In the genomic region with DNA sequence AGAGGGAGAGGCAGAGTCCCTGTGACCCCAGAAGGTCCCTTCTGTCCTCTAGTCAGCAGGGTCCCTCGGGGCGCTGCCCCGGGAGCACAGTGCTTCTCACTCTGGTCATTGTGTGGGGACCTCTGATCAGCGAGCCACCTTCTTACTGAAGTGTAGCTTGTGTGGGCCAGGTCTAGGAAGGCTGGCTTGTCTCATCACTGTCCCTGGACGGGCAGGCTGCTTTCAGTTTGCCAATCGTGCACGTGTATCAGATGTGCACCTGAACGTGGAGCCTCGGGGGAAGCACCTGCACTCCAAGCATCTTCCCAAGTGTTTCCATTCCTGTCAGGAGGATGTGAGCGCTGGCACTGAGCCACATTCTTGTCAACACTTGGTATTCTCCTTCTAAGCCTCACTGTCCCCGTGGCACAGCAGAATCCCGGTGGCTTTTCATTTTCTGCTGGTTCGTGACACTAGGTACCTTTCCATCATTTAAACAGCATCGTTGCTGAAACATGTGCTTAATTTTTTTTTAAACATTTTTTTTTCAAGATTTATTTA, we compare ENCODE assay signal across 21 mouse cellular contexts. TPM values are rescaled to one million over a fixed set of nuclear protein-coding genes. Genes with fewer than 3 reads are reported as not detected.
DNase-seq lines count a peak whose midpoint lies in the region; ATAC-seq and TF ChIP-seq lines count a peak whose summit lies in the region.
"Had no signal": no experiment of that assay in that cellular context is flagged by ENCODE, and none has a peak within 500 bp of the region (broad histone marks: within the 10 kb centered on the region; RNA-seq: fewer than 3 reads in every experiment).

No protein-coding gene starts in this region.

- intact Hi-C loops in gastrocnemius, adult 2 months (cut with DNase I) = no loop called here

- H3K4me2 ChIP-seq in liver, embryonic 11.5 days = 0 out of 2 replicates have a peak overlapping the region, but pooled peaks have one; percentile 16
- no peak overlapping the region for H3K4me2 ChIP-seq in CH12.LX (ENCODE audit: insufficient read depth, low read depth, poor library complexity, severe bottlenecking)
- H3K4me2 ChIP-seq in liver, embryonic 15.5 days = no peak overlapping the region
- H3K4me2 ChIP-seq: hindbrain, embryonic 14.5 days; midbrain, embryonic 11.5 days had no signal

- in situ Hi-C loops in CH12.LX (cut with MboI; ENCODE audit: low pct_ligation_motif_present, low pct_unique_long_range_greater_than_20kb, low sequenced_read_pairs) = no loop called here

- dilution Hi-C loops in CH12.LX (cut with MboI; ENCODE audit: extremely low pct_ligation_motif_present, extremely low pct_unique_long_range_greater_than_20kb, low sequenced_read_pairs) = no loop called here

- TF ChIP-seq RAD21 in CH12.LX (IDR thresholded peaks at IDR 0.05; ENCODE audit: low read depth, low read length) = no peak

- ATAC-seq in liver, embryonic 11.5 days (replicated peaks; ENCODE audit: low FRiP score) = no peak
- no peak for ATAC-seq in liver, embryonic 15.5 days (ENCODE audit: insufficient read depth)
- ATAC-seq in cerebellum, adult (ENCODE audit: insufficient number of reproducible peaks, low FRiP score, low TSS enrichment) = no peak
- ATAC-seq: Patski had no signal

- H3K4me1 ChIP-seq in liver, embryonic 11.5 days (replicated peaks; ENCODE audit: control insufficient read depth, insufficient read depth, low read length) = peaks cover 55% of the 10 kb centered on the region
- peaks cover 21 to 70% of the 10 kb centered on the region in 2 experiments for H3K4me1 ChIP-seq in CH12.LX (ENCODE audit: control insufficient read depth in 1 of 2, insufficient read depth in 2 of 2)
- peaks cover 72% of the 10 kb centered on the region for H3K4me1 ChIP-seq in liver, embryonic 15.5 days (replicated peaks)

- H3K9me3 ChIP-seq in liver, embryonic 11.5 days (ENCODE audit: control insufficient read depth, low read length) = no peaks in the 10 kb centered on the region
- H3K9me3 ChIP-seq in CH12.LX (replicated peaks; ENCODE audit: low read length) = no peaks in the 10 kb centered on the region
- no peaks in the 10 kb centered on the region for H3K9me3 ChIP-seq in liver, embryonic 15.5 days (replicated peaks)
- H3K9me3 ChIP-seq: forebrain, embryonic 10.5 days had no signal

- H3K4me3 ChIP-seq in gastrocnemius, adult 2 months = no peak overlapping the region
- H3K4me3 ChIP-seq in liver, embryonic 11.5 days (ENCODE audit: low read depth, low read length) = no peak overlapping the region
- no peak overlapping the region for H3K4me3 ChIP-seq in CH12.LX (replicated peaks in 1 of 3; ENCODE audit: low read depth in 2 of 3, low read length in 2 of 3, poor library complexity in 1 of 3)
- H3K4me3 ChIP-seq in liver, embryonic 15.5 days (replicated peaks) = no peak overlapping the region
- H3K4me3 ChIP-seq: forebrain, embryonic 10.5 days had no signal

- H3K36me3 ChIP-seq in liver, embryonic 11.5 days (ENCODE audit: control insufficient read depth, insufficient read depth, low read length) = no peaks in the 10 kb centered on the region
- peaks cover 0 to 6% of the 10 kb centered on the region in 2 experiments for H3K36me3 ChIP-seq in CH12.LX (replicated peaks in 1 of 2; ENCODE audit: control insufficient read depth in 1 of 2, insufficient read depth in 1 of 2, low read length in 1 of 2)
- no peaks in the 10 kb centered on the region for H3K36me3 ChIP-seq in liver, embryonic 15.5 days (replicated peaks)
- H3K36me3 ChIP-seq: forebrain, embryonic 10.5 days had no signal

- H3K27ac ChIP-seq in gastrocnemius, adult 2 months = peak overlapping the region; percentile 80
- H3K27ac ChIP-seq in liver, embryonic 11.5 days (ENCODE audit: low read depth, low read length) = peak overlapping the region; percentile 45
- no peak overlapping the region for H3K27ac ChIP-seq in CH12.LX (ENCODE audit: insufficient read depth, low read depth)
- H3K27ac ChIP-seq in liver, embryonic 15.5 days (replicated peaks) = 0 out of 2 replicates have a peak overlapping the region, but pooled peaks have one; percentile 6
- H3K27ac ChIP-seq: forebrain, embryonic 10.5 days; hindbrain, embryonic 14.5 days; stomach, postnatal 0 days had no signal

- no peak for DNase-seq in gastrocnemius, adult 2 months
- no peak for DNase-seq in gastrocnemius, postnatal 25 days
- no peak for DNase-seq in liver, embryonic 11.5 days (ENCODE audit: low spot score)
- DNase-seq in liver = no peak
- no peak for DNase-seq in CH12.LX (ENCODE audit: extremely low read depth)
- DNase-seq in right cerebral cortex, adult 18-20 months = no peak
- DNase-seq: adrenal gland, adult 8-10 months; cerebellum, adult 9-10 months; heart, postnatal 4 days; kidney, adult 8-10 months; kidney, postnatal 10 days; lung, postnatal 14 days; right cerebral cortex, postnatal 14 days; thymus, adult 2 months had no signal

- TF ChIP-seq CTCF in gastrocnemius, adult 2 months (IDR thresholded peaks at IDR 0.05) = no peak
- 0 out of 4 replicates have a peak, but pooled peaks of 1 of the 2 experiments have one; percentile 21 for TF ChIP-seq CTCF in CH12.LX (conservative IDR thresholded peaks at IDR 0.05 in 1 of 2, IDR thresholded peaks at IDR 0.05 in 1 of 2; ENCODE audit: low read depth in 2 of 2, low read length in 2 of 2)

- TF ChIP-seq EP300 in CH12.LX (IDR thresholded peaks at IDR 0.05; ENCODE audit: low read length) = no peak

- H3K27me3 ChIP-seq in liver, embryonic 11.5 days (replicated peaks; ENCODE audit: control insufficient read depth, insufficient read depth, low read length) = no peaks in the 10 kb centered on the region
- no peaks in the 10 kb centered on the region for H3K27me3 ChIP-seq in CH12.LX (replicated peaks)
- no peaks in the 10 kb centered on the region for H3K27me3 ChIP-seq in liver, embryonic 15.5 days
- H3K27me3 ChIP-seq: Patski had no signal

- H3K9ac ChIP-seq in liver, embryonic 11.5 days (ENCODE audit: low read depth, low read length) = no peak overlapping the region
- no peak overlapping the region for H3K9ac ChIP-seq in CH12.LX (ENCODE audit: insufficient read depth, low read depth)
- H3K9ac ChIP-seq in liver, embryonic 15.5 days = no peak overlapping the region
- H3K9ac ChIP-seq: hindbrain, embryonic 14.5 days had no signal

- 85% methylated on average over 14 of the region's 14 CpGs for WGBS in liver, embryonic 11.5 days
- 81% methylated on average over 14 of the region's 14 CpGs for WGBS in liver, embryonic 15.5 days (ENCODE audit: insufficient replicate concordance)

- no peak for TF ChIP-seq POLR2A in CH12.LX (IDR thresholded peaks at IDR 0.05; ENCODE audit: low read depth, low read length)

- H3K79me2 ChIP-seq in CH12.LX (replicated peaks; ENCODE audit: control insufficient read depth, extremely low read depth, insufficient read depth, poor library complexity, severe bottlenecking) = no peaks in the 10 kb centered on the region

TF ChIP-seq in CH12.LX, 34 proteins besides CTCF, POLR2A, EP300 and RAD21:
- 0 out of 2 replicates have a peak, but pooled peaks have one; percentile 12 for TF ChIP-seq ZNF384 (IDR thresholded peaks at IDR 0.05; ENCODE audit: low read depth, low read length)
- TF ChIP-seq CHD1 (IDR thresholded peaks at IDR 0.05; ENCODE audit: low read depth, low read length) = no peak
- no peak for TF ChIP-seq MXI1 (IDR thresholded peaks at IDR 0.05; ENCODE audit: low read depth, low read length)
- TF ChIP-seq MAX (IDR thresholded peaks at IDR 0.05; ENCODE audit: low read length) = no peak

RNA-seq across cellular contexts. Expression of a gene that starts 14.3 kb away (rescaled TPM):
- 1 to 10 TPM; 3.4 to 6.6 TPM for total RNA-seq in gastrocnemius, adult 2 months (2021)
- total RNA-seq in gastrocnemius, postnatal 25 days (2021) = 1 to 10 TPM; 6.7 to 7.9 TPM
- polyA plus RNA-seq in liver, embryonic 11.5 days (2014; fragmentation: Nextera tagmentation; extraction: Ambion mirVana) = 46.6 and 49.7 TPM in 2 replicates
- total RNA-seq in CH12.LX (2012; rRNA removed) (25.7 and 25.9 TPM in 2 replicates), CH12.LX (2014; rRNA removed) (25.5 and 27.0 TPM in 2 replicates)
- 28.5 and 28.8 TPM in 2 replicates for polyA plus RNA-seq in CH12.LX (2012; ENCODE audit: insufficient read length, low read depth)
- polyA plus RNA-seq in liver, embryonic 15.5 days (2015; fragmentation: Nextera tagmentation; extraction: Ambion mirVana) = 21.3 and 22.3 TPM in 2 replicates
